Mouse (Mus musculus): ENCODE data around the gene Plcb1. TPM values are rescaled to one million over a fixed set of nuclear protein-coding genes. Genes with fewer than 3 reads are reported as not detected.

Plcb1 gene
- total RNA-seq, 1 experiment, result 0.89 TPM

- in situ Hi-C loops (cut with MboI; ENCODE audit: low sequenced_read_pairs in 2 of 2, unreplicated experiment in 2 of 2), result no loop called here
- no peak for TF ChIP-seq ZC3H11A (IDR thresholded peaks at IDR 0.05; ENCODE audit: borderline replicate concordance, low read depth, low read length)
- TF ChIP-seq CHD2 (IDR thresholded peaks at IDR 0.05; ENCODE audit: low read depth, low read length), result no peak
- no peak for TF ChIP-seq MAFK (IDR thresholded peaks at IDR 0.05; ENCODE audit: insufficient read depth, low read depth, low read length)
- H3K9ac ChIP-seq (ENCODE audit: insufficient read depth, low read depth, low read length, poor library complexity, severe bottlenecking), result no peak overlapping the region
- H3K4me1 ChIP-seq (ENCODE audit: control insufficient read depth in 2 of 2, insufficient read depth in 2 of 2, low read length in 2 of 2, poor library complexity in 1 of 2), result no peaks in the 10 kb centered on the region
- no peaks in the 10 kb centered on the region for H3K9me3 ChIP-seq (ENCODE audit: control insufficient read depth, insufficient read depth, low read depth, low read length)
- H3K36me3 ChIP-seq (ENCODE audit: control insufficient read depth, insufficient read depth, low read length, poor library complexity, severe bottlenecking), result no peaks in the 10 kb centered on the region
- H3K4me3 ChIP-seq (ENCODE audit: insufficient read depth in 1 of 2, low read depth in 1 of 2, low read length in 2 of 2, poor library complexity in 1 of 2, severe bottlenecking in 1 of 2), result no peak overlapping the region
- no peak overlapping the region for H3K27ac ChIP-seq (ENCODE audit: insufficient read depth, low read depth, low read length, poor library complexity, severe bottlenecking)
- no peak for DNase-seq (ENCODE audit: low read depth, low spot score)
These were observed 699.4 kb downstream of the Plcb1 start for GRCm38 (mm10) chr2:135485248-135485647.

GRCm38 (mm10) chr2:135488277-135488676, 702.4 kb downstream of the Plcb1 start:
- in situ Hi-C loops (cut with MboI; ENCODE audit: low sequenced_read_pairs in 2 of 2, unreplicated experiment in 2 of 2), result no loop called here
- Histone ChIP-seq H3K4me1 (ENCODE audit: control insufficient read depth in 2 of 2, insufficient read depth in 2 of 2, low read length in 2 of 2, poor library complexity in 1 of 2) (no peaks in the 10 kb centered on the region), H3K27ac (ENCODE audit: insufficient read depth, low read depth, low read length, poor library complexity, severe bottlenecking) (no peak overlapping the region), H3K9ac (ENCODE audit: insufficient read depth, low read depth, low read length, poor library complexity, severe bottlenecking) (no peak overlapping the region), H3K9me3 (ENCODE audit: control insufficient read depth, insufficient read depth, low read depth, low read length) (no peaks in the 10 kb centered on the region), H3K36me3 (ENCODE audit: control insufficient read depth, insufficient read depth, low read length, poor library complexity, severe bottlenecking) (no peaks in the 10 kb centered on the region), H3K4me3 (ENCODE audit: insufficient read depth in 1 of 2, low read depth in 1 of 2, low read length in 2 of 2, poor library complexity in 1 of 2, severe bottlenecking in 1 of 2) (no peak overlapping the region)
- TF ChIP-seq MAFK (IDR thresholded peaks at IDR 0.05; ENCODE audit: insufficient read depth, low read depth, low read length) (no peak), ZNF384 (IDR thresholded peaks at IDR 0.05; ENCODE audit: low read depth, low read length) (no peak), ZC3H11A (IDR thresholded peaks at IDR 0.05; ENCODE audit: borderline replicate concordance, low read depth, low read length) (no peak), HCFC1 (IDR thresholded peaks at IDR 0.05; ENCODE audit: borderline replicate concordance, insufficient read depth, low read length) (no peak), CHD2 (IDR thresholded peaks at IDR 0.05; ENCODE audit: low read depth, low read length) (no peak)
- DNase-seq (ENCODE audit: low read depth, low spot score), result no peak

GRCm38 (mm10) chr2:135489127-135489526, 703.3 kb downstream of the Plcb1 start:
- Histone ChIP-seq H3K36me3 (ENCODE audit: control insufficient read depth, insufficient read depth, low read length, poor library complexity, severe bottlenecking) (no peaks in the 10 kb centered on the region), H3K9ac (ENCODE audit: insufficient read depth, low read depth, low read length, poor library complexity, severe bottlenecking) (no peak overlapping the region), H3K4me1 (ENCODE audit: control insufficient read depth in 2 of 2, insufficient read depth in 2 of 2, low read length in 2 of 2, poor library complexity in 1 of 2) (no peaks in the 10 kb centered on the region), H3K9me3 (ENCODE audit: control insufficient read depth, insufficient read depth, low read depth, low read length) (no peaks in the 10 kb centered on the region), H3K27ac (ENCODE audit: insufficient read depth, low read depth, low read length, poor library complexity, severe bottlenecking) (no peak overlapping the region), H3K4me3 (ENCODE audit: insufficient read depth in 1 of 2, low read depth in 1 of 2, low read length in 2 of 2, poor library complexity in 1 of 2, severe bottlenecking in 1 of 2) (no peak overlapping the region)
- in situ Hi-C loops (cut with MboI; ENCODE audit: low sequenced_read_pairs in 2 of 2, unreplicated experiment in 2 of 2), result no loop called here
- DNase-seq (ENCODE audit: low read depth, low spot score), result no peak
- no peak for TF ChIP-seq ZC3H11A (IDR thresholded peaks at IDR 0.05; ENCODE audit: borderline replicate concordance, low read depth, low read length)
- no peak for TF ChIP-seq MAFK (IDR thresholded peaks at IDR 0.05; ENCODE audit: insufficient read depth, low read depth, low read length)
- TF ChIP-seq ZNF384 (IDR thresholded peaks at IDR 0.05; ENCODE audit: low read depth, low read length), result no peak
- no peak for TF ChIP-seq CHD2 (IDR thresholded peaks at IDR 0.05; ENCODE audit: low read depth, low read length)
- TF ChIP-seq HCFC1 (IDR thresholded peaks at IDR 0.05; ENCODE audit: borderline replicate concordance, insufficient read depth, low read length), result no peak

- TF ChIP-seq ZC3H11A (IDR thresholded peaks at IDR 0.05; ENCODE audit: borderline replicate concordance, low read depth, low read length) (no peak), MAFK (IDR thresholded peaks at IDR 0.05; ENCODE audit: insufficient read depth, low read depth, low read length) (no peak), HCFC1 (IDR thresholded peaks at IDR 0.05; ENCODE audit: borderline replicate concordance, insufficient read depth, low read length) (no peak), ZNF384 (IDR thresholded peaks at IDR 0.05; ENCODE audit: low read depth, low read length) (no peak), CHD2 (IDR thresholded peaks at IDR 0.05; ENCODE audit: low read depth, low read length) (no peak)
- no peak for DNase-seq (ENCODE audit: low read depth, low spot score)
- in situ Hi-C loops (cut with MboI; ENCODE audit: low sequenced_read_pairs in 2 of 2, unreplicated experiment in 2 of 2), result no loop called here
- Histone ChIP-seq H3K36me3 (ENCODE audit: control insufficient read depth, insufficient read depth, low read length, poor library complexity, severe bottlenecking) (no peaks in the 10 kb centered on the region), H3K9ac (ENCODE audit: insufficient read depth, low read depth, low read length, poor library complexity, severe bottlenecking) (no peak overlapping the region), H3K4me3 (ENCODE audit: insufficient read depth in 1 of 2, low read depth in 1 of 2, low read length in 2 of 2, poor library complexity in 1 of 2, severe bottlenecking in 1 of 2) (no peak overlapping the region), H3K9me3 (ENCODE audit: control insufficient read depth, insufficient read depth, low read depth, low read length) (no peaks in the 10 kb centered on the region), H3K27ac (ENCODE audit: insufficient read depth, low read depth, low read length, poor library complexity, severe bottlenecking) (no peak overlapping the region), H3K4me1 (ENCODE audit: control insufficient read depth in 2 of 2, insufficient read depth in 2 of 2, low read length in 2 of 2, poor library complexity in 1 of 2) (no peaks in the 10 kb centered on the region)
These were observed 706.9 kb downstream of the Plcb1 start for GRCm38 (mm10) chr2:135492777-135493176.

- in situ Hi-C loops (cut with MboI; ENCODE audit: low sequenced_read_pairs in 2 of 2, unreplicated experiment in 2 of 2), result no loop called here
- no peaks in the 10 kb centered on the region for H3K9me3 ChIP-seq (ENCODE audit: control insufficient read depth, insufficient read depth, low read depth, low read length)
- no peaks in the 10 kb centered on the region for H3K36me3 ChIP-seq (ENCODE audit: control insufficient read depth, insufficient read depth, low read length, poor library complexity, severe bottlenecking)
- no peak overlapping the region for H3K4me3 ChIP-seq (ENCODE audit: insufficient read depth in 1 of 2, low read depth in 1 of 2, low read length in 2 of 2, poor library complexity in 1 of 2, severe bottlenecking in 1 of 2)
- no peak for DNase-seq (ENCODE audit: low read depth, low spot score)
- no peak for TF ChIP-seq ZC3H11A (IDR thresholded peaks at IDR 0.05; ENCODE audit: borderline replicate concordance, low read depth, low read length)
- no peak for TF ChIP-seq CHD2 (IDR thresholded peaks at IDR 0.05; ENCODE audit: low read depth, low read length)
- TF ChIP-seq HCFC1 (IDR thresholded peaks at IDR 0.05; ENCODE audit: borderline replicate concordance, insufficient read depth, low read length), result no peak
- TF ChIP-seq ZNF384 (IDR thresholded peaks at IDR 0.05; ENCODE audit: low read depth, low read length), result no peak
- TF ChIP-seq MAFK (IDR thresholded peaks at IDR 0.05; ENCODE audit: insufficient read depth, low read depth, low read length), result no peak
- no peak overlapping the region for H3K27ac ChIP-seq (ENCODE audit: insufficient read depth, low read depth, low read length, poor library complexity, severe bottlenecking)
- no peaks in the 10 kb centered on the region for H3K4me1 ChIP-seq (ENCODE audit: control insufficient read depth in 2 of 2, insufficient read depth in 2 of 2, low read length in 2 of 2, poor library complexity in 1 of 2)
- no peak overlapping the region for H3K9ac ChIP-seq (ENCODE audit: insufficient read depth, low read depth, low read length, poor library complexity, severe bottlenecking)
These were observed 710.7 kb downstream of the Plcb1 start for GRCm38 (mm10) chr2:135496553-135496952.
